Mouse (Mus musculus) liver, embryonic 14.5 days (tissue): ENCODE measurements around the gene Itgbl1.

Source experiments
- CTCF ChIP-seq: IDR thresholded peaks from 2 replicates; pipeline ENCODE4 v1.5.1; 2016; ENCODE audit warnings: antibody characterized with exemption, low read depth, control low read depth
- EP300 ChIP-seq: IDR thresholded peaks from 2 replicates; pipeline ENCODE4 v1.6.1; 2016; ENCODE audit warnings: antibody characterized with exemption, low read depth

DNA sequence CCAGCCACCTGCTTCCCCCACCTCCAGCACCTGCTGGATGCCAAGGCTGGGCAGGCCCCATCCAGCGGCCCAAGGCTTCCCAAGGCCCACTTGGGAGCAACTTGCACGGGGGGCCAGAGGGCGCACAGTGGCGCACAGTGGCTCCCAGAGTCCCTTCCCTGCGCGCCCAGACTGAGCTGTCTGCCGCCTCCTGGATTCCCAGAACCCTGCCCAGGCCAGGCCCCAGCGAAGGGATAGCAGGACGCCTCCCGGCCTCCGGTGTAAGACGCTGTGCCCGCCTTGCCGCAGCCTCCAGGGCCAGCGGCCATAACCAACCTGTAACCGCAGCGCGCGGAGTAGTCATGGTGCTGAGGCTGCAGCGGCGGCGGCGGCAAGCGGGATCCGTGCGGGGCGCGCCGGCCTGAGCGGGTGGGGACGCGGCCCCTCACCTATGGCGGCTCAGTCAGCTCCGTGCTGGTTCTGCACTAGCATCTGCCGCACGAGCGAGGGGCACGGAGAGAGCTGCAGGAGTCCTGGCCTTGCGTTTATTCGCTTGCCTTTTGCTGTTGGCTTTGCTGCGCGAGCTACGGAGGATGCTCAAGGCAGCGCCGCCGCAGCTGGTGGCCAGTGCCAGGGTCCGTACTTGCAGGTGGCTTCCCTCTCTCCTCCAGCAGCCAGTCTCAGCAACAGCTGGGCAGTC lies 33.1 kb upstream of the Itgbl1 start, which contains the start of gene Nalcn:
- TF ChIP-seq CTCF, result no peak
- TF ChIP-seq EP300, result no peak
